Comparison of ENCODE assay signal across 29 mouse cellular contexts in genomic region chr2:57326091-57326490, GRCm38 (mm10).
A peak's percentile ranks its signal among the peaks of the same experiment; 100 is the strongest.
DNase-seq lines count a peak whose midpoint lies in the region; ATAC-seq lines count a peak whose summit lies in the region.
"Had no signal": no experiment of that assay in that cellular context is flagged by ENCODE, and none has a peak within 500 bp of the region (broad histone marks: within the 10 kb centered on the region; RNA-seq: fewer than 3 reads in every experiment).

No protein-coding gene starts in this region.

- peak; percentile 12 for DNase-seq in heart, adult 11 months
- DNase-seq in heart, embryonic 10.5 days (ENCODE audit: low spot score) = no peak
- DNase-seq in hindlimb bud, embryonic 11.5 days (ENCODE audit: extremely low spot score, low read depth, low spot score) = peak; percentile 73
- DNase-seq in limb, embryonic 11.5 days (ENCODE audit: low spot score) = no peak
- DNase-seq in layer of hippocampus, adult 18-20 months (ENCODE audit: low spot score in 2 of 2) = no peak
- DNase-seq in cerebellum, adult 8-10 months = no peak
- no peak for DNase-seq in kidney, adult 11 months
- DNase-seq: adrenal gland, adult 8-10 months; adrenal gland, postnatal 14 days; adrenal gland, postnatal 36 days; B cell, adult 2 months; cerebellum, adult 11 months; cerebellum, adult 18-20 months; cerebellum, adult 9-10 months; cerebellum, postnatal 14 days; cerebellum, postnatal 36 days; embryo, embryonic 11 days had no signal

- H3K4me2 ChIP-seq in limb, embryonic 11.5 days (ENCODE audit: low read depth, severe bottlenecking) = no peak overlapping the region
- H3K4me2 ChIP-seq: embryonic facial prominence, embryonic 13.5 days; embryonic facial prominence, embryonic 15.5 days; forebrain, embryonic 12.5 days had no signal

- peak; percentile 73; the same call in 1 of the 2 replicates for ATAC-seq in limb, embryonic 11.5 days (ENCODE audit: insufficient number of reproducible peaks, low FRiP score, low TSS enrichment, low read depth)
- ATAC-seq: activated CD4-positive, CD25-positive, alpha-beta regulatory T cell, adult 4 months; CD4-positive, CD25-positive, alpha-beta regulatory T cell, adult 4 months; forebrain, embryonic 14.5 days; forebrain, embryonic 16.5 days; Patski had no signal

- H3K4me3 ChIP-seq in heart, embryonic 10.5 days = no peak overlapping the region
- H3K4me3 ChIP-seq in limb, embryonic 11.5 days (ENCODE audit: low read depth, low read length) = no peak overlapping the region
- H3K4me3 ChIP-seq: embryonic facial prominence, embryonic 13.5 days; embryonic facial prominence, embryonic 15.5 days; erythroblast, embryonic 14.5 days; forebrain, embryonic 10.5 days; forebrain, embryonic 12.5 days had no signal

- H3K27ac ChIP-seq in heart, embryonic 10.5 days = no peak overlapping the region
- no peak overlapping the region for H3K27ac ChIP-seq in limb, embryonic 11.5 days (replicated peaks; ENCODE audit: low read depth, low read length)
- H3K27ac ChIP-seq: embryonic facial prominence, embryonic 13.5 days; embryonic facial prominence, embryonic 15.5 days; forebrain, embryonic 10.5 days; forebrain, embryonic 12.5 days had no signal

- no peaks in the 10 kb centered on the region for H3K36me3 ChIP-seq in heart, embryonic 10.5 days
- H3K36me3 ChIP-seq in limb, embryonic 11.5 days (ENCODE audit: control insufficient read depth, insufficient read depth, low read length) = no peaks in the 10 kb centered on the region
- H3K36me3 ChIP-seq: embryonic facial prominence, embryonic 13.5 days; embryonic facial prominence, embryonic 15.5 days; forebrain, embryonic 12.5 days had no signal

- H3K27me3 ChIP-seq in heart, embryonic 10.5 days (ENCODE audit: insufficient read depth, poor library complexity, severe bottlenecking) = no peaks in the 10 kb centered on the region
- no peaks in the 10 kb centered on the region for H3K27me3 ChIP-seq in limb, embryonic 11.5 days (ENCODE audit: control insufficient read depth, insufficient read depth, low read length)
- H3K27me3 ChIP-seq: CH12.LX; embryonic facial prominence, embryonic 13.5 days; embryonic facial prominence, embryonic 15.5 days; forebrain, embryonic 12.5 days; Patski had no signal

- no peaks in the 10 kb centered on the region for H3K9me3 ChIP-seq in heart, embryonic 10.5 days
- no peaks in the 10 kb centered on the region for H3K9me3 ChIP-seq in limb, embryonic 11.5 days (ENCODE audit: control insufficient read depth, low read length)
- H3K9me3 ChIP-seq: embryonic facial prominence, embryonic 13.5 days; embryonic facial prominence, embryonic 15.5 days; forebrain, embryonic 10.5 days; forebrain, embryonic 12.5 days; G1E had no signal

- H3K9ac ChIP-seq in limb, embryonic 11.5 days (ENCODE audit: low read length) = no peak overlapping the region
- H3K9ac ChIP-seq: embryonic facial prominence, embryonic 13.5 days; embryonic facial prominence, embryonic 15.5 days; forebrain, embryonic 12.5 days had no signal

- peaks cover 9% of the 10 kb centered on the region for H3K4me1 ChIP-seq in heart, embryonic 10.5 days
- no peaks in the 10 kb centered on the region for H3K4me1 ChIP-seq in limb, embryonic 11.5 days (ENCODE audit: control insufficient read depth, insufficient read depth, low read length)
- H3K4me1 ChIP-seq: embryonic facial prominence, embryonic 13.5 days; embryonic facial prominence, embryonic 15.5 days; forebrain, embryonic 10.5 days; forebrain, embryonic 12.5 days had no signal

- 91% methylated on average over 8 of the region's 8 CpGs for WGBS in heart, embryonic 10.5 days
- WGBS in limb, embryonic 11.5 days = 22% methylated on average over 8 of the region's 8 CpGs

Comparison
In these comparisons a context has a peak if more than half of its experiments do, and no peak if none do; other contexts are left out.
1. DNase-seq: peak in heart, adult 11 months (single experiment) and hindlimb bud, embryonic 11.5 days (single experiment); none in heart, embryonic 10.5 days (single experiment), limb, embryonic 11.5 days (single experiment), layer of hippocampus, adult 18-20 months (0 of 2), cerebellum, adult 8-10 months (single experiment) and kidney, adult 11 months (single experiment).